In the genomic region with DNA sequence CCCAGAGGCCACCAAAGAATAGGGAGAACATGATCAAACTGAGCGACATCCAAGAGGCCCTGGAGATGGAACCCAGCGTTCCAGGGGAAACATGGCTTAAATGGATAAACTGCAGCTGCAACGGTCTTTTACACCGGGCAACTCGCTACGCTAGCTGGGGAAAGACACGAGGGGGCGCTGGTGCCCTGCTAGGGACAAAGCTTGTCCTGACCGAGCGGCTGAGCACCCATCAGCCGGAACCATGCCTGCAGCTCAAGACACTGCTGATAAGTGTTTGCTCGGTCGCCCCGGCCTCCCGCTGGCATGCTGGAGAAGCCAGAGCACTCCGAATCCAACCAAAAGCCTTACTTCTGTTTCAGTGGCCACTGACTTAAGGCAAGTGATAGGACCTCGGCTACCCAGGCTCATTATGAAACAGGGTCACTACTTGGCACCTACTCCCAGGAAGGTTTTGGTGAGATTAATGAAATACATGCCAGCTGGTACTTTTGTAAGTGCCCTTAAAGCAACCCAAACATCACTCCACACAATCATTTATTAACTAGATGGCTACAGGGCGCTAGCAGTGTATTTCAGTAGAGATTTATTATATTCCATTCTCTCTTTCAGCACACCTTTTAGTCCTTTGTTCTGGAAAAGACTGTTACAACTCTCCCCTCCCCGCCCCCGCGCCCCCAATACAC, we compare ENCODE assay signal across 1 mouse cellular context.
A peak's percentile ranks its signal among the peaks of the same experiment; 100 is the strongest.
TF ChIP-seq lines count a peak whose summit lies in the region.

TSS of gene 1700125H20Rik (plus strand) at position 347 of the 683 bp plus-strand sequence.

TF ChIP-seq in MEL, 35 proteins besides CTCF, POLR2A, EP300 and RAD21 (continued from another document):
- TF ChIP-seq GATA1 (IDR thresholded peaks at IDR 0.05; ENCODE audit: low read depth, low read length) (no peak), SMC3 (IDR thresholded peaks at IDR 0.05; ENCODE audit: low read depth, low read length) (peak; percentile 96), E2F4 (IDR thresholded peaks at IDR 0.05; ENCODE audit: borderline replicate concordance, low read depth, low read length) (no peak)
